Mouse (Mus musculus) C2C12 (cell line): ENCODE measurements around the gene Fscn2.
"Not testable (repeated sequence)": the region's sequence is repeated elsewhere in the genome, so short reads cannot be mapped to it uniquely, and the experiment has no call there.

Experiments used
- CEBPB ChIP-seq: IDR thresholded peaks from one replicate; pipeline ENCODE4 v1.6.1; 2011; ENCODE audit warnings: low read depth, mild to moderate bottlenecking, control low read depth, moderate library complexity
- CTCF ChIP-seq: IDR thresholded peaks from one replicate; pipeline ENCODE4 v1.5.1; 2011; ENCODE audit not compliant: control insufficient read depth, insufficient read depth, insufficient read length
- FOSL1 ChIP-seq: IDR thresholded peaks from one replicate; pipeline ENCODE4 v1.8.0; 2011; ENCODE audit warnings: mild to moderate bottlenecking, low read length; ENCODE audit not compliant: poor library complexity, insufficient read depth, severe bottlenecking
- MAX ChIP-seq: IDR thresholded peaks from one replicate; pipeline ENCODE4 v1.6.1; 2011; ENCODE audit warnings: mild to moderate bottlenecking, control low read depth
- MYOD1 ChIP-seq: IDR thresholded peaks from one replicate; pipeline ENCODE4 v1.6.1; 2011; ENCODE audit warnings: low read depth; ENCODE audit not compliant: control insufficient read depth, insufficient read length
- MYOG ChIP-seq: IDR thresholded peaks from one replicate; pipeline ENCODE4 v1.6.1; 2011; ENCODE audit not compliant: control insufficient read depth, insufficient read length; ENCODE audit errors: extremely low read depth
- USF1 ChIP-seq: IDR thresholded peaks from one replicate; pipeline ENCODE4 v1.6.1; 2011; ENCODE audit warnings: low read depth, mild to moderate bottlenecking, control low read depth, moderate library complexity

- TF ChIP-seq CTCF, FOSL1, CEBPB, MYOG, USF1, MAX, MYOD1: not testable (repeated sequence)
Observed at GRCm38 (mm10) chr11:120346383-120347034, 14.8 kb upstream of the Fscn2 start.
